ENCODE assay signal across 20 mouse cellular contexts in the genomic region with DNA sequence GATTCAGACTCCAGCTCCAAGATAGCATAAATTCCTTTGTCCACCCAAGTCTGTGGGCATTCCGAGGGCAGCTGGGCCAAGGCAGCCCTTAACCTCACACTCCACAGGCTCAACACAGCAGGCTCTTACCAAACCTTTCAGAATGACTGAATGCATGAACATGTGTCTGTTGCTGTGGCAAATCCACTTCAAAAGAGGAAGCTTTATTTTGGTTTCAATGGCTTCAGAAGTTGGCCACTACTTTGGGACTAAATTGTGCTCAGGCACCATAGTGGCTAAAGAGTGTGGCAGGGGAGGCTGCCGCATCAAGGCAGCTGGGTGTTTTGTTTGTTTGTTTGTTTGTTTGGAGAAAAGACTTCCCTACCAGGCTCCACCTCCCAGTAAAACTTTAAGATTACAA.
"Had no signal": no experiment of that assay in that cellular context is flagged by ENCODE, and none has a peak within 500 bp of the region (broad histone marks: within the 10 kb centered on the region; RNA-seq: fewer than 3 reads in every experiment).

No protein-coding gene starts in this region.

- ATAC-seq: hindbrain, embryonic 16.5 days; intestine, embryonic 16.5 days; liver, embryonic 12.5 days had no signal

- H3K36me3 ChIP-seq: heart, embryonic 12.5 days; kidney, embryonic 15.5 days; limb, embryonic 13.5 days; limb, embryonic 15.5 days; liver, embryonic 12.5 days had no signal

- H3K27me3 ChIP-seq: hindbrain, embryonic 12.5 days; kidney, embryonic 15.5 days; limb, embryonic 13.5 days; limb, embryonic 15.5 days; liver, embryonic 12.5 days had no signal

- DNase-seq: gastrocnemius, postnatal 14 days; gastrocnemius, postnatal 36 days; heart, adult 18-20 months; heart, postnatal 10 days; heart, postnatal 4 days; kidney, adult 11 months; kidney, adult 2 months; kidney, adult 9 months; kidney, postnatal 14 days; kidney, postnatal 36 days; layer of hippocampus, postnatal 36 days; left cerebral cortex, postnatal 4 days had no signal
